Mouse (Mus musculus) layer of hippocampus, postnatal 10 days (tissue): ENCODE data around the gene Asphd2. TPM values are rescaled to one million over a fixed set of nuclear protein-coding genes. Genes with fewer than 3 reads are reported as not detected.

Experiments
- DNase-seq, 2 experiments: peaks; one replicate each; pipeline ENCODE4 v3.0.0; 2021; ENCODE audit warnings: low spot score in 2 of 2
- total RNA-seq, 2 experiments: library from RNA; stranded (reverse); gene quantifications; 2 replicates each; pipeline ENCODE4 v1.2.3; 2021

Asphd2 gene
- total RNA-seq, 2 experiments from 2014 or later, result 150 to 151 TPM

- DNase-seq, result no peak
Measured at GRCm38 (mm10) chr5:112391676-112392323, 2.9 kb downstream of the Asphd2 start.

- no peak for DNase-seq
Measured at GRCm38 (mm10) chr5:112391002-112391401, 3.7 kb downstream of the Asphd2 start.

- no peak for DNase-seq
Measured at GRCm38 (mm10) chr5:112389352-112389751, 5.3 kb downstream of the Asphd2 start.

- no peak for DNase-seq
Measured at GRCm38 (mm10) chr5:112385973-112386372, 8.7 kb downstream of the Asphd2 start.

- no peak for DNase-seq
Measured at GRCm38 (mm10) chr5:112384805-112385472, 9.7 kb downstream of the Asphd2 start.

GRCm38 (mm10) chr5:112382641-112383330, 11.9 kb downstream of the Asphd2 start:
- DNase-seq, result peak; percentile 61 to 67

- no peak for DNase-seq
Measured at GRCm38 (mm10) chr5:112382042-112382441, 12.6 kb downstream of the Asphd2 start.

GRCm38 (mm10) chr5:112381154-112381553, 13.5 kb downstream of the Asphd2 start:
- DNase-seq, result no peak

GRCm38 (mm10) chr5:112378716-112379115, 15.9 kb downstream of the Asphd2 start:
- no peak for DNase-seq

GRCm38 (mm10) chr5:112377380-112377779, 17.3 kb downstream of the Asphd2 start:
- DNase-seq, result no peak

- DNase-seq, result no peak
Measured at GRCm38 (mm10) chr5:112376111-112376510, 18.6 kb downstream of the Asphd2 start.

- DNase-seq, result peak; percentile 67 to 75
Measured at GRCm38 (mm10) chr5:112371933-112372332, 22.7 kb downstream of the Asphd2 start.

- no peak for DNase-seq
Measured at GRCm38 (mm10) chr5:112370236-112370813, 24.3 kb downstream of the Asphd2 start.

- no peak for DNase-seq
Measured at GRCm38 (mm10) chr5:112369326-112369725, 25.3 kb downstream of the Asphd2 start.

GRCm38 (mm10) chr5:112368666-112369065, 26.0 kb downstream of the Asphd2 start:
- DNase-seq, result no peak

- DNase-seq, result peak in 1 of 2 experiments; percentile 7
Measured at GRCm38 (mm10) chr5:112367929-112368328, 26.7 kb downstream of the Asphd2 start.

- peak in 1 of 2 experiments; percentile 8 for DNase-seq
Measured at GRCm38 (mm10) chr5:112367338-112367737, 27.3 kb downstream of the Asphd2 start.

- DNase-seq, result peak in 1 of 2 experiments; percentile 20
Measured at GRCm38 (mm10) chr5:112366879-112367278, 27.8 kb downstream of the Asphd2 start.

GRCm38 (mm10) chr5:112364184-112364797, 30.4 kb downstream of the Asphd2 start:
- DNase-seq, result no peak

- no peak for DNase-seq
Measured at GRCm38 (mm10) chr5:112360077-112360476, 34.6 kb downstream of the Asphd2 start.

GRCm38 (mm10) chr5:112359520-112359919, 35.1 kb downstream of the Asphd2 start:
- DNase-seq, result no peak
